Comparison of ENCODE assay signal across 20 mouse cellular contexts in the genomic region with DNA sequence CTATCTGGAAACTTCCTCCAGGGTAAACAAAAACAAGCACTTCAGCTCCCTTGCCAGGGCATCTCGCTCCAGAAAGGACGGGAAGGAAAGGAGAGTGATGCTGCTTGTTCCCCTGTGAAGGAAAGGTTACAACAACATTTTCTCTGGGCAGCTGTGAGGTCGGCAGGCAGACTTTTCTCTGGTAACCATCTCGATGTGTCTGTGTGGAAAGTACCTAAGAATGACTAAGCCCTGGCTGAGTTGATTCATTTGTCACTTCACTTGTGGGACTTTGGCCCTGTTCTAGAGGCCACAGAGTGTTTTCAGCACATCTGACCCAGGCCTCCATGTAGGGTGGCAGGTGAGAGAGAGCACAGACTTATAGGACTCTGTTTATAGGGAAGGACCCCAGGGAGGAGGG.
DNase-seq lines count a peak whose midpoint lies in the region; ATAC-seq and TF ChIP-seq lines count a peak whose summit lies in the region.
"Had no signal": no experiment of that assay in that cellular context is flagged by ENCODE, and none has a peak within 500 bp of the region (broad histone marks: within the 10 kb centered on the region; RNA-seq: fewer than 3 reads in every experiment).

No protein-coding gene starts in this region.

- ATAC-seq in stomach, postnatal 0 days (ENCODE audit: low FRiP score, low TSS enrichment), result peak; percentile 66
- ATAC-seq: forebrain, embryonic 16.5 days; hindbrain, postnatal 0 days had no signal

- TF ChIP-seq EP300 in stomach, postnatal 0 days (optimal IDR thresholded peaks at IDR 0.05), result no peak

- H3K27me3 ChIP-seq in stomach, postnatal 0 days (ENCODE audit: control insufficient read depth, insufficient read depth, low read length), result no peaks in the 10 kb centered on the region

- H3K9me3 ChIP-seq in stomach, postnatal 0 days (ENCODE audit: control insufficient read depth, low read length), result no peaks in the 10 kb centered on the region
- H3K9me3 ChIP-seq: embryonic facial prominence, embryonic 10.5 days had no signal

- no peak overlapping the region for H3K4me2 ChIP-seq in stomach, postnatal 0 days (replicated peaks; ENCODE audit: low read depth)

- no peaks in the 10 kb centered on the region for H3K36me3 ChIP-seq in stomach, postnatal 0 days (ENCODE audit: control insufficient read depth, insufficient read depth, low read length)
- H3K36me3 ChIP-seq: embryonic facial prominence, embryonic 10.5 days had no signal

- peaks cover 2% of the 10 kb centered on the region; the same call in 1 of the 2 replicates for H3K4me1 ChIP-seq in stomach, postnatal 0 days (replicated peaks; ENCODE audit: control insufficient read depth, insufficient read depth)
- H3K4me1 ChIP-seq: embryonic facial prominence, embryonic 10.5 days had no signal

- H3K27ac ChIP-seq in stomach, postnatal 0 days (replicated peaks), result peak overlapping the region; percentile 30; the same call in 1 of the 2 replicates
- H3K27ac ChIP-seq: embryonic facial prominence, embryonic 10.5 days; hindbrain, postnatal 0 days had no signal

- H3K9ac ChIP-seq in stomach, postnatal 0 days (ENCODE audit: low read length), result no peak overlapping the region

- peak; percentile 45 for DNase-seq in adrenal gland, adult 2 months
- DNase-seq in adrenal gland, adult 8-10 months, result no peak
- peak; percentile 46 to 51 for DNase-seq in heart, adult 9 months (ENCODE audit: low spot score in 2 of 2)
- DNase-seq in heart, postnatal 4 days, result no peak
- peak; percentile 16 for DNase-seq in lung, postnatal 36 days
- no peak for DNase-seq in lung, postnatal 14 days
- no peak for DNase-seq in stomach, postnatal 0 days (ENCODE audit: low spot score)
- DNase-seq in frontal cortex, postnatal 36 days (ENCODE audit: low spot score in 2 of 2), result no peak
- DNase-seq: adrenal gland, postnatal 14 days; cerebellum, adult 18-20 months; cerebellum, postnatal 36 days; gastrocnemius, postnatal 14 days; left cerebral cortex, postnatal 4 days; midbrain, embryonic 14.5 days; retina, postnatal 1 day; right cerebral cortex, postnatal 4 days had no signal

- no peak for TF ChIP-seq CTCF in stomach, postnatal 0 days (IDR thresholded peaks at IDR 0.05; ENCODE audit: low read depth)

- no peak overlapping the region for H3K4me3 ChIP-seq in stomach, postnatal 0 days (ENCODE audit: low read depth, low read length)
- H3K4me3 ChIP-seq: embryonic facial prominence, embryonic 10.5 days; erythroblast, embryonic 14.5 days had no signal

- 40% methylated on average over 4 of the region's 4 CpGs for WGBS in stomach, postnatal 0 days

Comparison
In these comparisons a context has a peak if more than half of its experiments do, and no peak if none do; other contexts are left out.
1. DNase-seq: peak in adrenal gland, adult 2 months (single experiment), heart, adult 9 months (2 of 2) and lung, postnatal 36 days (single experiment); none in adrenal gland, adult 8-10 months (single experiment), heart, postnatal 4 days (single experiment), lung, postnatal 14 days (single experiment), stomach, postnatal 0 days (single experiment) and frontal cortex, postnatal 36 days (0 of 2).